Mouse (Mus musculus) midbrain, embryonic 11.5 days (tissue): Measurements from ENCODE around the gene Ache. TPM values are rescaled to one million over a fixed set of nuclear protein-coding genes. Genes with fewer than 3 reads are reported as not detected.

Source experiments
- microRNA-seq: library from miRNA; unstranded; fragments of <30 nt; microRNA quantifications from one replicate; pipeline ENCODE4, GENCODE M21; 2017
- polyA plus RNA-seq: library from polyadenylated mRNA; unstranded; fragments of >200 nt; fragmentation: Nextera tagmentation; extraction: Ambion mirVana; gene quantifications from 2 replicates; pipeline ENCODE4 v1.2.1, GENCODE M21; 2014

Ache gene
- polyA plus RNA-seq, 1 experiment from 2014 or later = 3.6 TPM

Small RNA genes lying within 50 kb of the gene (microRNA-seq; reads per million reads assigned to microRNA genes)
- 0.57 reads per million for gene Mir7036
- not detected for gene Mir8116

Other genes starting within 250 kb of the Ache start
- gene Ap1s1, start 241.4 kb upstream of the Ache start, polyA plus RNA-seq = 176 and 192 TPM in 2 replicates
- not detected in 2 replicates for gene Serpine1, start 215.3 kb upstream of the Ache start, polyA plus RNA-seq
- gene Trim56, start 171.3 kb upstream of the Ache start, polyA plus RNA-seq = 4.5 and 4.8 TPM in 2 replicates
- gene Muc3, start 138.2 kb upstream of the Ache start, polyA plus RNA-seq = not detected in 2 replicates
- gene Muc3a, start 75.1 kb upstream of the Ache start, polyA plus RNA-seq = not detected in 2 replicates
- 7.5 and 7.9 TPM in 2 replicates for gene Ufsp1, start 7.1 kb downstream of the Ache start, polyA plus RNA-seq
- 151 and 154 TPM in 2 replicates for gene Srrt, start 20.2 kb downstream of the Ache start, polyA plus RNA-seq
- 28.0 and 34.1 TPM in 2 replicates for gene Trip6, start 26.9 kb downstream of the Ache start, polyA plus RNA-seq
- gene Slc12a9, start 46.1 kb downstream of the Ache start, polyA plus RNA-seq = 5.8 TPM in 2 replicates
- 19.0 and 20.8 TPM in 2 replicates for gene Ephb4, start 62.6 kb downstream of the Ache start, polyA plus RNA-seq
- gene Zan, start 189.5 kb downstream of the Ache start, polyA plus RNA-seq = 0.03 TPM in 2 replicates
- gene Pop7, start 215.0 kb downstream of the Ache start, polyA plus RNA-seq = 54.8 and 57.4 TPM in 2 replicates
- gene Gigyf1, start 231.0 kb downstream of the Ache start, polyA plus RNA-seq = 10.5 and 10.6 TPM in 2 replicates
- 0.72 and 1.4 TPM in 2 replicates for gene Epo, start 245.7 kb downstream of the Ache start, polyA plus RNA-seq
- 432 and 501 TPM in 2 replicates for gene Gnb2, start 246.0 kb downstream of the Ache start, polyA plus RNA-seq